Mouse (Mus musculus) urinary bladder, adult 18-20 months (tissue): Measurements from ENCODE around the gene Esrra.
"Not testable (repeated sequence)": the region's sequence is repeated elsewhere in the genome, so short reads cannot be mapped to it uniquely, and the experiment has no call there.

Experiments
- DNase-seq, 2 experiments: peaks; one replicate each; pipeline ENCODE4 v3.0.0; 2022; ENCODE audit warnings: low spot score in 2 of 2, mixed read lengths in 2 of 2

Esrra gene

DNA sequence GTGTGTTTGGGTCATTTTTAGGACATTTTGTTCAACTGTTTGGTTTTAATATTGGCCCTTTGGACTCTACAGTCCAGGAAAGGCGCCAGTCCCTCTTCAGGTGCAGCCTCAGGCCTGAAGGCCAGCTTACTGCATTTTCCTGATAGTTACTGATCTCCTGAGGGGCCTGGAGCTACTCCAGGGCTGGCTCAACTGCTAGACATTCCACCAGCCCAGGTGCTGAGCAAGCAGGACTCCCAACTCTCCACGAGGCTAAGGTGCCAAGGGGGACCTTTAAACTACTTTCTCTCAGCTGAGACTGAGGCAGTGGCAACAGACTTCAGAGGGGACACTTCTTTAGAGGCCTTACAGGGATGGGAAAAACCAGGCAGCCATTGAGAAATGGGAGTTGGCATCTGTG lies 16.8 kb downstream of the Esrra start:
- no peak for DNase-seq

DNA sequence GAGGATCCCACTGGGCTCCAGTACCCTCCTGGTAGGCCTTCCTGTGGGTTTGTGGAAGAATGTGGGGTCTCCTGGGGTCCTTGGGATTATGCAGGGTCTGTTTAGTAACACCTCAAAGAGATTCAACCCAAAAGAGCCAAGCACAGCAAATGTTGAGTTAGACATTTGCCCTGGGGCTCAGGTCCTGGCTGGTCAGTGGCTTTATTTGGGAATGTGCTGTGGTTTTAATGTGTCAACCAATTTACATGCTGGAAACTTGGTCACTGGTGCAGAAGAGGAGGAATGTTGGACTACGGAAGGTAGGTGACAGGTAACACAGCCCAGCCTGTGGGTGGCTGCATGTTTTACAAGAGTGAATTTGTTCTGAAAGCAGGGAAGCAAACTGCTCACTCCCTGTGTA lies 18.6 kb downstream of the Esrra start:
- no peak for DNase-seq

DNA sequence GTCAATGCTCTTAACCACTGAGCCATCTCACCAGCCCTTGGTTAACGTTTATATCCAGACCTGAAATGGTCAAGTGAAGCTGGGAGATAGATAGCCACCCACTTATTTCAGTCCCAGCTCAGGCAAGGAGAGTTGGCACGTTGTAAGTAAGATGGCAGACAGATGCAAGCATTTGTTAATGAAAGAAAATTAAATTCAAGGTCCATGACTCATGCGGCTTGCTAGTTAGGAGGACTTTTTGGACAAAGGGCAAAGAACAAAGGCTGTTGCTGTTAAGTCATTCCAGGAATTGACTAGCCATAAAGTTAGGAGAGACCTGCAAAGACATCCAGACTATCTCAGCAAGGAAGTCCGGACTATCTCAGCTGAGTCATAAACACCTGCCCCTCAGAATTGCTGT lies 22.0 kb downstream of the Esrra start:
- no peak for DNase-seq

DNA sequence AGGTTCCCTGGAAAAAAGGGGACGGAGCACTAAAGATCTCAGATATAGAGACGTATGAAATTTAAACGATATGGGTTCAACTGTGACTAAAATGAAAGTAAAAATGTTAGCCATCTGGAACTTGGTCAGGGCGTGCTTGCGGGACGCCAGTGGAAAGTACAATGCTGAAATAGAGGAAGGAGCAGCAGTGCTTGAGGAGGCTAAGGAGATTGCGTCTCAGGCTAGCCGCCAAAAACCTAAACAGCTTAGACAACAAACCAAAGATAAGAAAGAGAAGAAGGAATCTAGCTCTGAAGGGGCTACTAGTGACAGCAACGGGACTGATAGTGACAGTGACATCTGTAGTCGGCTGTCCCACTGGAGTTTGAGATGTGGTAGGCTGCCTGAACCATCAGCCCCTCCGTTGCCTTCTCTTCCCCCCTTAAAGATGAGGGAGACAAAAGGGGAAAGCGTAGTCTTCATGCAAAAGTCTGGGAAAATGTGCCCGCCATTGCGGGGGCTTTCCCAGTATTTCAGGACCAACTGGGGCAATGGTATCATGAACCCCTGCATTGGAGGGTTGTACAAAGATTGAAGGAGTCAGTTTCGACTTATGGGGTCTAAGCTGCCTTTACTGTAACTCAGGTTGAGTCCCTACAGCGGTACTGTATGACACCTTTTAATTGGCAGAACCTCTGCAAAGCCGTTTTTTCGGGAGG lies 25.9 kb downstream of the Esrra start:
- DNase-seq = not testable (repeated sequence)

DNA sequence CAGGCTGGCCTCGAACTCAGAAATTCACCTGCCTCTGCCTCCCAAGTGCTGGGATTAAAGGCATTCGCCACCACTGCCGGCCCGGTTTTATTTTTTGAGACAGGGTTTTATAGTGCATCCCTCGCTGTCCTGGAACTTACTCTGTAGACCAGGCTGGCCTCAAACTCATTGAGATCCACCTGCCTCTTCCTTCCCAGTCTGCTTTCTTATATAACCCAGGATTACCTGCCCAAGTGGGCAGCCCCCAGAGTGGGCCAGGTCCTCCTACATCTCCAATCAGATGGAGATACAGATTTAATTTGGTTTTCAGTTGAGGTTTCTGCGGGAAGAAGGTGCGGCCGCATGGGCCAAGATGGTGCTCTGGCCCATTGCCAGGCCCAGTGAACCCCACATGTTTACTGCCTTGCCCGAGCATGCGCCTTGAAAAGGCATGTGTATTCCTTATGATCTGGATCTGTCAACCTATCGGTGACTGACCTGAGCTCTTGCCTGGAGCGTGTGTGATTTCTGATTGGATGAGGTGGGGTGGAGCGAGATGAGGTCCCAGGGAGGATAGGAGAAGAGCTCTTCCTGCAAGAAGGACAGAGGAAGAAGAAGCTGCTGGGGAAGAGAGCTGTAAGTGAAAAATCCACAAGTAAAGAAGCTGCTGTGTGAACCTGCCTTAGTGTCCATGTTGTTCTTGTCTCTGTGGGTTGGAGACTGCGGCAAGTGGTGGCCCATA lies 27.7 kb downstream of the Esrra start:
- peak in 1 of 2 experiments; percentile 45 for DNase-seq

DNA sequence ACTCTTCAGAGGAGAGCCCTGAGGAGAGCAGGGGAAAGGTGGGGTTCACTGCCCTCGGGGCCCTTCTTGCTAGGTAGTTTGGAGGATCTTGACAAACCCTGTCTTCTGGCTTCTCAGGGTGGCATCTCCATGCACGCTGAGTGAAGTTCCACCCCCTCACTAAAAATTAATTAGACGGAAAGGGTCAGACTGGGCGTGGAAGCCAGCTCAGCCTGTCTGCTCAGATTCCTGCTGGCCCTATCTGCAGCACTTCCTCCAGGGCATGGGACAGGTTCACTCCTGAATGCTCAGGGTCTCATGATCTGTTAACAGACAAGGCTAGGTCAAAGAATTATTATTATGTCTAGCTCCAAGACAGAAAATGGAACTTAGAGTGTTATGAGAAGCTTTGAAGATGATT lies 29.1 kb downstream of the Esrra start:
- peak; percentile 44 to 70 for DNase-seq

DNA sequence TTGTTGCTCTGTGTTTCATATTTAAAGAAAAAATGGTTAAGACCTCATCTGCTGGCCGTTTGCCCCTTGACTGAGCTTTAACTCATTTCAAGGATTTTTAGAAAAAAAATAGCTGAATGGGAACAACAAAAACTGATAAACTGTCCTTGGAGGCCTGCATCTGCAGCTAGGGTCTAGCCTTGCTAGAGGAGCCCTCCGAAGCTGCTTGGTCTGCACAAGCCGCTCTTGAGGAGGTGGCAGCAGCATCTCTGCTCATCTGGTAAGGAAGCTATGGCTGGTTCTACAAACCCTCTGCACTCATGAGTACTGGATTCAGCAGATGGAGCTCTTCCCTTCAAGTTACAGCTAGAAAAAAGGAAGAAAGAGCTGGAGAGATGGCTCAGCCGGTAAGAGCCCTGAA lies 43.6 kb downstream of the Esrra start:
- no peak for DNase-seq

DNA sequence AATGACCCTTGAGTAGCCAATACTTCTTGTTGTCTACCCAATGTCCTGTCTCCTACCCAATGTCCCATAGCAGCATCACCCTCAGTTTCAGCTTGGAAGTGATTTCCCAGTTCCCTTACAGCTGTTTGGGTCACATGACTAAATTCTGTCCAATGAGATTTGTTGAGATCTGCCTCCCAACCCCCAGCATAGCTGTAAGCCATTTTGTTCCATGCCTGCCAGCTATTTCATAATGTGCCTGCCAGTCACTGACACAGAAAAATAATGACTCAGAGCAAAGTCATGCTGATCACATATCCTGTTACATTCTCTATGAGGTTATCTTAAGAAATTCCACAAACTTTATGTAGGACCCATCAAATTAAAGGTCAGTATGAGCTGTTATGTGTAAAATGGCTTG lies 44.8 kb downstream of the Esrra start:
- no peak for DNase-seq

DNA sequence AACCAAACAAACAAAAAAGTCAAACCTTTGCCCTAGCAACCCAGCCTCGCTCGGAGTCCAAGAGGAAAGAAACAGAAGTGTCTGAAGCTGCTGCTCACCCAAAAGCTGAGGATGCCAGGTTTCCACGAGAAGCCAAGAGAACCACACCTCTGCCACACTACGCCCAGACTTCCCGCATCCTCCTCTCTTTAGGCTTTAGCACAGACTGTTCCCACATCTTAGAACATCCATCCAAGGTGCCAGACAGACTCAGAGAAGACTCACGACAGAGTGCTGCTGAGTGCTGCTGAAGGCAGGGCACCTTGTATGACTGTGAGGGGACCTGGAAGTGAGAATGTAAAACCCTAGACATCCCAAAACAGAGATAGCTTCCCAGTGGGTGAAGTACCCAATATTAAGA lies 45.8 kb downstream of the Esrra start:
- DNase-seq = no peak

DNA sequence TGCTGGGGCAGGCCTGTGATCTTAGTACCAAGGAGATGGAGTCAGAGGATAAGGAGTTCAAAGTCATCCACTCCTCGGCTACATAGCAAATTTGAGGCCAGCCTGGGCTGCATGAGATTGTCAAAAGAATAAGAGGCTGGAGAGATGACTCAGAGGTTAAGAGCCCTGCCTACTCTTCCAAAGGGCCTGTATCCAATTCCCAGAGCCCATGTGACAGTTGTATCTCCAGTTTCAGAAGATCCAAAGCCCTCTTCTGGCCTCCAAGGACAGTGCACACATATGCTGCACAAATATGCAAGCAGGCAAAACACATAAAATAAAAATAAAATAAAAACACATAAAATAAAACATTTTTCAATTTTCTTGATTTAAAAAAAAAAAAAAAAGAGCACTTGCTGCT lies 47.4 kb downstream of the Esrra start:
- no peak for DNase-seq

DNA sequence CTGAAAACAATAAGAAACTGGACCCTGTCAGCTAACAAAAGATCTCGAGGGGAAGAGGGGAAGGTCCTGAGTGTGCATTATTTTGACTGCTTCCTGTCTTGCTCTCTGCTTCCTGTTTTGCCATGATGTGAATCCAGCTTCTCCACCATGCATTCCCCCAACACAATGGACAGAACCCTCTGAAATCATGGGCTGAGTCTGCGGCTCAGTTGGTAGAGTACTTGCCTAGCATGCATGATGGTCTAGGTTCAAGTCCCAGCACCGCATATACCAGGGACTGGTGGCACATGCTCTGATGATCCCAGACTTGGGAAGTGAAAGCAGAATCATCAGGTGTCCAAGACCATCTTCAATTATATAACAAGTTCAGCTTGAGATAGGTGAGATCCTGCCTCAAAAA lies 48.9 kb downstream of the Esrra start:
- no peak for DNase-seq

DNA sequence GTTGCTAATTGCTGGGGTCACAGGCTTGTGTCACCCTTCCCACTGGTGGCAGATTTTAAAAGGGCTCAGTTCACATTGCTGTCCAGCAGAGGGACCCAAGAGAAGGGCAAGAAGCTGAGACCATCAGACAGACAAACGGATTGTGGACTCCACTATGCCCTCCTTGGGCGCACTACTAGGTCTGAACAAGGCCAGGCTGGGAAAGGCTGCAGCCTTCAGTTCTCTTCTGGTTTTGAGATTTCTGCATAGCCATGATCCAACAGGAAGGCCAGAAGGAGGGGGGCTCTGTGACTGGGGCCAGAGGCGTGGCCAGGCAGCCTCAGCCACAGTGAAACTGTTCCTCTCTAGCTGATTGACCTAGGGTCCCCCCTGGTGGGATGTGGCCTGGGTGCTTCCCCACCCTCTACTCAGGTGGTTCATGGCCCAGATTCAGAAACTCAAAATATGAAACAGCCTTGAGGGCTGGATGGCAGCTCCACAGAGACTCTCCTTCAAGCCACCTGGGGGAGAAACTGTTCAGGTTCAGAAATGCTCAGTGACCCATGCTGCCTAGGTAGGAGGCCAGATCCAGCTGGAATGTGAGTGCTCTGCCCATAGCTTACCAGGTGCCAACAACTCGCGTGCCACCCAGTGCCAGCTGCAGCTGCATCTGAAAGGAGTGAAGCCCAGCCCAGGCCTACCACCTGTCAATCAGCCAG lies 49.9 kb downstream of the Esrra start:
- peak in 1 of 2 experiments; percentile 34 for DNase-seq

DNA sequence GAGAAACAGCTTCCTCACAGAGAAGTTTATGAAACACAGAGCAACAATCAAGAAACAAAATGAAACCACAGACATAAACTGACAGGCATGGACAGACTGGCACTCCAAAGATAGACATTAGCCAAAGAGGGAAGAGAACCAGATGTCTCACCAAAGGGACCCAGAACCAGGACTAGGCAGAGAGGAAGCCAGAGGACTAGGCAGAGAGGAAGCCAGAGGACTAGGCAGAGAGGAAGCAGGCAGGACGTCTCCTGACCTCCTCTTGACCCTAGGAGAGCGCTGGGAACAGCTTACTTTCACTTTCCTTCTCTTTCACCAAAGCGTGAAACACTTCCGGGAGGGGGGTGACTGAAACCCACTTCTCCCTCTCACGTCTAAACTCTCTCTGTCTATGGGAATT lies 52.3 kb downstream of the Esrra start:
- peak; percentile 35 to 47 for DNase-seq

DNA sequence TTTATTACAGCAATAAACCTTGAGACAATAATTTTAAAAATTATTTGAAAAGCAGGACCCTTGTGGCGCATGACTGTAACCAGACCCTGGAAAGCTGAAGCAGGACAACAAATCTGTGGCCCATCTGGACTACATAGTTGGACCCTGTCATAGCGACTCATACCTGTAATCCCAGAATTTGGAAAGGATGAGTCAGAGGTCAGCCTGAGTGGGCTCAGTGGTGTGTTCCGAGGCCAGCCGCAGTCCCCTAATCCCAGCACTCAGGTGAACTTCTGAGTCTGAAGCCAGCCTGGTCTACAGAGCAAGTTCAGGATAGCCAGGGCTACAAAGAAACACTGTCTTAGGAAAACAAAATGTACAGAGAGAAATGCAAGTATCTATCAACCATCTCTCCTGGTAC lies 60.2 kb downstream of the Esrra start:
- no peak for DNase-seq
